Mouse (Mus musculus): ENCODE data around the gene 1700049E17Rik1.
"Not testable (repeated sequence)": the region's sequence is repeated elsewhere in the genome, so short reads cannot be mapped to it uniquely, and the experiment has no call there.

1700049E17Rik1 gene

GRCm38 (mm10) chr14:41924649-41925048 lies at the start of gene 1700049E17Rik1:
Gene 1700049E17Rik1, plus strand, starts transcription at chr14:41924949.
- not testable (repeated sequence) for DNase-seq (ENCODE audit: low read depth in 2 of 2, low spot score in 2 of 2)

- not testable (repeated sequence) for DNase-seq (ENCODE audit: low read depth in 2 of 2, low spot score in 2 of 2)
Measured at GRCm38 (mm10) chr14:41907190-41907589, 17.6 kb upstream of the 1700049E17Rik1 start, which contains the start of gene Gm7980. Gene Gm7980, minus strand, starts transcription at chr14:41907290.

- not testable (repeated sequence) for DNase-seq (ENCODE audit: low read depth in 2 of 2, low spot score in 2 of 2)
Measured at GRCm38 (mm10) chr14:41943695-41944094, 18.9 kb downstream of the 1700049E17Rik1 start, which contains the start of gene 1700024B05Rik. Gene 1700024B05Rik, plus strand, starts transcription at chr14:41943995.

GRCm38 (mm10) chr14:41964095-41964494 lies 39.3 kb downstream of the 1700049E17Rik1 start:
- not testable (repeated sequence) for DNase-seq (ENCODE audit: low read depth in 2 of 2, low spot score in 2 of 2)

GRCm38 (mm10) chr14:41967827-41968226 lies 43.1 kb downstream of the 1700049E17Rik1 start, which contains the start of gene Gm6401:
Gene Gm6401, minus strand, starts transcription at chr14:41967927.
- not testable (repeated sequence) for DNase-seq (ENCODE audit: low read depth in 2 of 2, low spot score in 2 of 2)

- DNase-seq (ENCODE audit: low read depth in 2 of 2, low spot score in 2 of 2), result not testable (repeated sequence)
Measured at GRCm38 (mm10) chr14:41968596-41968995, 43.8 kb downstream of the 1700049E17Rik1 start.

Data from CD8-positive naive resting alpha-beta T cell, adult 2 months (primary cell).